Mouse (Mus musculus) embryonic facial prominence, embryonic 12.5 days (tissue): ENCODE data around the gene Ly6c2. TPM values are rescaled to one million over a fixed set of nuclear protein-coding genes. Genes with fewer than 3 reads are reported as not detected.
"Not testable (repeated sequence)": the region's sequence is repeated elsewhere in the genome, so short reads cannot be mapped to it uniquely, and the experiment has no call there.

Source experiments
- ATAC-seq: fragments of 200-750 bp; cut with Nextera tagmentation; 2 replicates; pipeline ENCODE4 v1.8.0; 2017; ENCODE audit not compliant: insufficient number of reproducible peaks, insufficient read depth, low FRiP score, low TSS enrichment
- H3K27ac ChIP-seq: fragments of 300-500 bp; sonication (generic); 2 replicates; pipeline ENCODE4 v1.5.1; 2016; ENCODE audit warnings: mild to moderate bottlenecking
- H3K27me3 ChIP-seq: fragments of 300-500 bp; sonication (generic); 2 replicates; pipeline ENCODE4 v1.6.1; 2016; ENCODE audit warnings: mild to moderate bottlenecking, moderate library complexity
- H3K36me3 ChIP-seq: fragments of 300-500 bp; sonication (generic); 2 replicates; pipeline ENCODE4 v1.6.1; 2016; ENCODE audit warnings: mild to moderate bottlenecking
- H3K4me1 ChIP-seq: fragments of 300-500 bp; sonication (generic); 2 replicates; pipeline ENCODE4 v1.6.1; 2016
- H3K4me2 ChIP-seq: fragments of 300-500 bp; sonication (generic); replicated peaks from 2 replicates; pipeline ENCODE4 v1.6.1; 2016; ENCODE audit warnings: mild to moderate bottlenecking, moderate library complexity
- H3K4me3 ChIP-seq: fragments of 300-500 bp; sonication (generic); 2 replicates; pipeline ENCODE4 v1.5.1; 2016; ENCODE audit warnings: mild to moderate bottlenecking
- H3K9ac ChIP-seq: fragments of 300-500 bp; sonication (generic); 2 replicates; pipeline ENCODE4 v1.6.1; 2016; ENCODE audit warnings: mild to moderate bottlenecking, moderate library complexity
- H3K9me3 ChIP-seq: fragments of 300-500 bp; sonication (generic); 2 replicates; pipeline ENCODE4 v1.6.1; 2016; ENCODE audit warnings: mild to moderate bottlenecking, moderate library complexity
- WGBS: fragments of 180-500 bp; shearing (Covaris S2); methylation state at CpG from one replicate; pipeline ENCODE4 v1.1.7; 2016; 5-methylcytosine and 5-hydroxymethylcytosine counted together
- polyA plus RNA-seq: library from polyadenylated mRNA; unstranded; fragments of >200 nt; fragmentation: Nextera tagmentation; extraction: Ambion mirVana; gene quantifications from 2 replicates; pipeline ENCODE4 v1.2.1, GENCODE M21; 2016

Gene Ly6c2
- polyA plus RNA-seq, 1 experiment from 2014 or later = not detected

DNA sequence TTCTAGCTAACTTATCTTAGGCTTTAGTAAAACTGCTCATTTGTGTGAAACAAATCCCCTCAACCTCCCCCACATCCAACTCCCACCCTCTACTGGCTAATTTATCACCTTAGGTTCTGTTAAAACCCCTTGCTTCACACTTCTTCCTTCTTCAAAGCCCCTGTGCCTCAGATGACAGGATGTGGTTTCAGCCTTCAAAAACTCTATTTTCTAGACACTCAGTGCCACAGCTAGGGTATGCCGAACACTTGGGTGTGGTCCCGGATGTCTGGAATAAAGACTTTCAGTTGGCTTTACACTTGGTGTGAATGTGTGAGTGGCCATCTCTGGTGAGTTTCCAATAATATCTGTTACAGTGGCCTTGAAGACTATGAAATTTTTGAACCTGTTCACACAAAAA is 4.8 kb upstream of the Ly6c2 start:
- Histone ChIP-seq H3K27me3 (no peaks in the 10 kb centered on the region), H3K4me1 (no peaks in the 10 kb centered on the region), H3K27ac (no peak overlapping the region), H3K4me3 (no peak overlapping the region), H3K9ac (no peak overlapping the region), H3K36me3 (no peaks in the 10 kb centered on the region), H3K9me3 (no peaks in the 10 kb centered on the region), H3K4me2 (no peak overlapping the region)
- 86% methylated on average over 2 of the region's 2 CpGs for WGBS
- ATAC-seq = no peak

DNA sequence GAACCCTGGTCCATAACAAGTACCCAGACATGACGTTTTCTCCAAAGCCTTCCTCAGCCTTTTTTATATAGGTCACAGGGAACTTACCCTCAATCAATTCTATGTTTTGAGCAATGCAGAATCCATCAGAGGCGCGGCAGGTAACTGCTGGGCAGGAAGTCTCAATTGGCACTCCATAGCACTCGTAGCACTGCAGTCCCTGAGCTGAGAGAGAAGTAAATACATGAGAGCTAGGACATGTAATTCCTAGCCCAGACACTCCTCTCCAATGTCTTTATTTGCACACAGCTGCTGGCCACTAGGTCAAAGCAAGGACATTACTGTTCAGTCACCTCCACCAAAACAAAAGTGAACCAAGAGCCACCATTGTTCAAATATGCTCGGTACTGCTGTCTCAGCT is 1.3 kb downstream of the Ly6c2 start:
- 76% methylated on average over 3 of the region's 5 CpGs for WGBS
- H3K4me3 ChIP-seq, H3K4me2 ChIP-seq, H3K4me1 ChIP-seq, H3K9ac ChIP-seq, H3K36me3 ChIP-seq, ATAC-seq, H3K27me3 ChIP-seq, H3K9me3 ChIP-seq, H3K27ac ChIP-seq: not testable (repeated sequence)

DNA sequence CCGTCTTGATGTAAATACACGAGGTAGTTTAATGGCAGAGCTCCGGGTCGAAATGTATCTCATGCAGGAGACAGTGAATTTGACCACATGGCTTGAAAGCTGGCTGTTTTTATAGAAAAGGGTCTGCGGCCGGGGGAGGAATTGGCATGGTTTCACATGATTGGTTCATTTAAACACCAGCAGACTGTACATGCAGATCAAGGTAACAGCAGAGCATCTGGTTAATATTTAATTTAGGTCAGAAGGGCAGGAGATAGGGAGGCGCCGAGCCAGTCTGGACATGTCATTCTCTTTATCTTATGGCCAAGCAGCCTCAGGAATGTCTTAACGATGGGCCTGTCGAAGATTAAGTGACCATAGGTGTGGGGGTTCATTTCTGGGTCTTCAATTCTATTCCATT is 12.5 kb downstream of the Ly6c2 start:
- Histone ChIP-seq H3K4me2 (no peak overlapping the region), H3K27ac (no peak overlapping the region), H3K27me3 (no peaks in the 10 kb centered on the region), H3K9ac (no peak overlapping the region), H3K36me3 (no peaks in the 10 kb centered on the region), H3K4me1 (no peaks in the 10 kb centered on the region), H3K4me3 (no peak overlapping the region), H3K9me3 (no peaks in the 10 kb centered on the region)
- WGBS = 83% methylated on average over 10 of the region's 10 CpGs
- no peak for ATAC-seq

DNA sequence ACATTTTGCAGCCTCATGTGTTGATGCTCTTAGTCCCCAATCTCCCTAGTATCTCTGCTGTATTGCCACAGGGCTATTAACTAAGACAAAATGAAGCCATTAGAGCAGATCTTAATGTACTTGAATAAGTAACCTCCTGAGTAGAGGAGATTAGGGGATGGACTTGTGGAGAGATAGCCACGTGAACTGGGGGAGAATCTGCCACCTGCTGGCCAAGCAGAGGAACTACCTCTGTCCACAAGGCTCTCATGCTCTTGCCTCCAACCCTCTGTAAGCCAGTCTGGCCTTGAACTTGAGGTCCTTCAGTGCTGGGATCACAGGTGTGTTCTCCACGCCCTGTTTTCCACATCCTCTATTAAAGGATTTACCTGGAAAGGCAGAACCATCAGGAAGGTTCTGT is 23.7 kb downstream of the Ly6c2 start:
- H3K4me3 ChIP-seq, H3K4me2 ChIP-seq, ATAC-seq, H3K27ac ChIP-seq, H3K9me3 ChIP-seq, H3K4me1 ChIP-seq, H3K27me3 ChIP-seq, H3K9ac ChIP-seq, H3K36me3 ChIP-seq: not testable (repeated sequence)
- 9% methylated on average over 2 of the region's 2 CpGs for WGBS

DNA sequence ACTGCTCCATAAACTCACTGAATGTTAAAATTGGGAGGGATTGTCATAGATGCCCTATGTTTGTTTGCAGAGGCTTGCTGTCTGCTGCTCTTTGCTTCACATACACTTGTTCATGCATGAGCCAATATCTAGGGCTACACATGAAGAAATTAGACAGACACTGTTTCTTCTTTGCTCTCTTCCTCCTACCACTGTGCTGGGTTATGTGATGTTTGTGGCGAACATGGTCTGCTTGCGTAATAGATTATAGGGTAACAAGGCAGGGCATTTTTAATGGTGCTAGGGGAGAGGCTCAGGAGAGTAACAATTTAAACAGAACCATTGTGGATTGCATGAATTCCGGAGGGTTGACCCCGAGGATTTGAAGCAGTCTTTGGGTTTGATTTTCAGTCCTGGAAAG is 41.8 kb downstream of the Ly6c2 start:
- H3K9ac ChIP-seq = no peak overlapping the region
- H3K36me3 ChIP-seq = no peaks in the 10 kb centered on the region
- no peak overlapping the region for H3K4me2 ChIP-seq
- no peak for ATAC-seq
- 88% methylated on average over 4 of the region's 4 CpGs for WGBS
- H3K27ac ChIP-seq = no peak overlapping the region
- H3K4me1 ChIP-seq = no peaks in the 10 kb centered on the region
- no peaks in the 10 kb centered on the region for H3K27me3 ChIP-seq
- no peak overlapping the region for H3K4me3 ChIP-seq
- H3K9me3 ChIP-seq = no peaks in the 10 kb centered on the region

DNA sequence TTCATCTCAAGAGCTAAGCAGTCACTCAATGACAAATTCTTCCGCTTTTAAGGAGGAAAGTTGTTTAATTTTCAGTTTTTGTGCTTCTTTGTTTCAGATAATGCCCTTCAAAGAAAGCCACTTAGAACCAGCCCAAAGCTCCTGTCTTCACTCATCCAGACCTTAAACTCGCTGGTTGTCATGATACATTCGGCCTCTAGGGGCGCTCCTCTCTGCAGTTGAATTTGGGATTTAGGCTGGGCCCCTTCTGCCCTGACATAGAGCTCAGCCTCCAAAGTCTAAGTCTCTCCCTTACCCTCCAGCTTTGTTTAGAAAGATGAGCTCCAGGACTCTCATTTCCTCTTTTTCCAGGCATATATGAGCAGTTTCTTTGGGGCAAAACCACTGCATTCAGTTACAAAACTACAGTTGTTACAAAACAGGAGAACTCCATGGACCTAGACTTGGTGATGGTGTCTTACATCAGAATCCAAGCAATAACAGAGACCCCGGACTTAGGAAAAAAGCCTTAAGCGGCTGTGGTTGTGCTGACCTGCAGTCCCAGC is 49.7 kb downstream of the Ly6c2 start:
- H3K9me3 ChIP-seq, ATAC-seq, H3K4me3 ChIP-seq, H3K9ac ChIP-seq, H3K4me2 ChIP-seq, H3K4me1 ChIP-seq, H3K27ac ChIP-seq, H3K27me3 ChIP-seq, H3K36me3 ChIP-seq: not testable (repeated sequence)
- WGBS = 32% methylated on average over 6 of the region's 6 CpGs

DNA sequence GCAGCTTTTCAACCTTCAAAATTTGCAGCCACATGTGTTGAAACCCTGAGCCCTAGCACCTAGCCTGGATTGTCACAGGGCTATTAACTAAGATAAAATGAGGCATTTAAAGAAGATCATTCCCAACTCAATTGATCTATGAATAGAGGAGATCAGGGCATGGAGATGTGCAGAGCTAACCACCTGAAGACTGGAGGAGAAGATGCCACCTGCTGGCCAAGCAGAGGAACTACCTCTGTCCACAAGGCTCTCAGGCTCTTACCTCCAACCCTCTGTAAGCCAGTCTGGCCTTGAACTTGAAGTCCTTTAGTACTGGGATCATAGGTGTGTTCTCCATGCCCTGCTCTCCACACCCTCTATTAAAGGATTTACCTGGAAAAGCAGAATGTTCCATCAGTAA is 51.3 kb downstream of the Ly6c2 start:
- Histone ChIP-seq H3K4me3 (no peak overlapping the region), H3K27me3 (no peaks in the 10 kb centered on the region), H3K9ac (no peak overlapping the region), H3K4me2 (no peak overlapping the region), H3K27ac (no peak overlapping the region), H3K36me3 (no peaks in the 10 kb centered on the region), H3K4me1 (no peaks in the 10 kb centered on the region), H3K9me3 (no peaks in the 10 kb centered on the region)
- no peak for ATAC-seq

Other genes with a start within 250 kb of the Ly6c2 start
- gene 2010109I03Rik, start 214.9 kb downstream of the Ly6c2 start, polyA plus RNA-seq = not detected in 2 replicates
- not detected in 2 replicates for gene Ly6i, start 128.5 kb downstream of the Ly6c2 start, polyA plus RNA-seq
- gene Ly6a, start 113.9 kb downstream of the Ly6c2 start, polyA plus RNA-seq = 0.35 and 0.56 TPM in 2 replicates
- gene Ly6c1, start 63.1 kb downstream of the Ly6c2 start, polyA plus RNA-seq = 1.5 and 1.6 TPM in 2 replicates
- not detected in 2 replicates for gene Ly6g, start 43.3 kb upstream of the Ly6c2 start, polyA plus RNA-seq
- gene BC025446, start 104.4 kb upstream of the Ly6c2 start, polyA plus RNA-seq = not detected in 2 replicates
- not detected in 2 replicates for gene Ly6f, start 156.5 kb upstream of the Ly6c2 start, polyA plus RNA-seq